Mouse (Mus musculus) adrenal gland, postnatal 4 days (tissue): Measurements from ENCODE around the gene Pdik1l. TPM values are rescaled to one million over a fixed set of nuclear protein-coding genes. Genes with fewer than 3 reads are reported as not detected.

Experiments
- DNase-seq, 2 experiments: peaks; one replicate each; pipeline ENCODE4 v3.0.0; 2021 to 2022; ENCODE audit warnings: low spot score in 2 of 2, mixed read lengths in 2 of 2
- total RNA-seq, 2 experiments: library from RNA; stranded (reverse); gene quantifications; 2 replicates each; pipeline ENCODE4 v1.2.3; 2021

Pdik1l gene
- total RNA-seq, 2 experiments from 2014 or later: 23.2 to 24.5 TPM

DNA sequence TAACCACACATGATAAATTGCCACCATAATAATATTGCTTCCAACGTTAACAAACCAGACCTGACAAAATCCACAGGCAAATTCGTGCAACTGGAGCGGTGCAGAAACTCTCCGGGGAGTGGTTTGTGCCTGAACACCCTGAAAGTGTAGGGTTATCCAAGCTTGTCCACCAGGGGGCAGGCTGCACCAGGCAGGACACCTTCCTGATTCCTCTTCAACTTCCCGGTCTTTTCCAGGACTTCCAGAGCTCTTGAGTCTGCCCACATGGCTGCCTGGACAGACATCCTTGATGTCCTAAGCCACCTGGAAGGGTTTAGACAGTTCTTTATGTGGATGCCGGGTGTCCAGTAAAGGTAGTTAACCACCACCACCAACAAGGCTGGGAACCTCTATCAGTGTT, 24.5 kb downstream of the Pdik1l start:
- peak in 1 of 2 experiments; percentile 50 for DNase-seq

DNA sequence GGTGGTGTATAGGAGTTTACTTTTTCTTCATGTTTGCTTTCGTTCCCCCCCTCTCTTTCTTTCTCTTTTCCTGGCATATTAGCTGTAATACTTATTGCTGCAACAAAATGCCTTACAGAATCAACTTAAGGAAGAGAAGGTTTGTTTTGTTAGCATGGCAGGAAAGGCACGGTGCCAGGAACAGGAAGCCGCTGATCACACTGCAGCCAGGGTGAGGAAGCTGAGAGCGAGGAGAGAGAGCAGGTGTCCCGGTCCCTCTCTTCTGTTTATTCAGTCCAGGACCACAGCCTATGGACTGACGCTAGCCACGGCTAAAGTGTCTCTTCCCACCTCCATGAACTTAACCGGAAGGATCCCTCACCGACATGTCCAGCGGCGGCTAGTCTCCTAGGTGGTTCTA, 29.3 kb downstream of the Pdik1l start:
- no peak for DNase-seq

DNA sequence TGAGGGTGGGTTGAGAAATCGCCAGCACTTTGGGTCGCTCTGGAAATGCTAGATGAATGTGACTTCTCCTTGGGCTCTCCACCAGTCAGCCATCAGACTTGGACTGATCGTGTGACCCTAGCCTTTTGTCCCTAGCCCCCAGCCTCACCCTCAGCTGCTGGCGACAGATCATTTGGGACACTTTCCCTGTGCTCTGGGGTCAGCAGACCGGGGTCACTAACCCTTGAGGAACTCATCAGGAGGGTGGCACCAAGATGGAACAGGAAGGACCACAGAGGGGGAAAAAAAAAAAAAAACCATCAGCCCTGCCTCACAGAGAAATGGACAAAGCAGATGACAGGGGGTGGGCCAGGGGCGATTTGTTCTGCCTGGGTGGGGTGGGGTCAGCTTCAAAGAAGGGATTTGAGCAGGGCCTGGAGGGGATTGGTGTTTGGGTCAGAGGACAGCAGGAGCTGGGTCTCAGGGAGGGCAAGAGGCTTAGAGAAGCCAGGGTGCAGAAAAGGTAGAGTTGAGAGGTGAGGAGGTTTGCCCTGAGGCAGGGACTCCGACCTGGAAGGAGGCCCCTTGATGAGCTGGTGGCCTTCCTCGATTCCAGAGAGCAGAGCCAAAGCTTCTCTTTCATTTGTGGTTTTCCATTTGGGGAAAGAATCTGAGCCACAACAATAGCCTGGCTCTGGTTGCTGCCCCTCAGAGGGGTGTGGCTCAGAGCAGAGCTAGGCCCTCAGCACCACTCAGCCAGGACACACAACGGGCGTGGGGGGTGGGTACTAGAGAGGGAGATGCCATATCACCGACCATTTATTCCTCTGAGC, 30.3 kb downstream of the Pdik1l start:
- DNase-seq: no peak

DNA sequence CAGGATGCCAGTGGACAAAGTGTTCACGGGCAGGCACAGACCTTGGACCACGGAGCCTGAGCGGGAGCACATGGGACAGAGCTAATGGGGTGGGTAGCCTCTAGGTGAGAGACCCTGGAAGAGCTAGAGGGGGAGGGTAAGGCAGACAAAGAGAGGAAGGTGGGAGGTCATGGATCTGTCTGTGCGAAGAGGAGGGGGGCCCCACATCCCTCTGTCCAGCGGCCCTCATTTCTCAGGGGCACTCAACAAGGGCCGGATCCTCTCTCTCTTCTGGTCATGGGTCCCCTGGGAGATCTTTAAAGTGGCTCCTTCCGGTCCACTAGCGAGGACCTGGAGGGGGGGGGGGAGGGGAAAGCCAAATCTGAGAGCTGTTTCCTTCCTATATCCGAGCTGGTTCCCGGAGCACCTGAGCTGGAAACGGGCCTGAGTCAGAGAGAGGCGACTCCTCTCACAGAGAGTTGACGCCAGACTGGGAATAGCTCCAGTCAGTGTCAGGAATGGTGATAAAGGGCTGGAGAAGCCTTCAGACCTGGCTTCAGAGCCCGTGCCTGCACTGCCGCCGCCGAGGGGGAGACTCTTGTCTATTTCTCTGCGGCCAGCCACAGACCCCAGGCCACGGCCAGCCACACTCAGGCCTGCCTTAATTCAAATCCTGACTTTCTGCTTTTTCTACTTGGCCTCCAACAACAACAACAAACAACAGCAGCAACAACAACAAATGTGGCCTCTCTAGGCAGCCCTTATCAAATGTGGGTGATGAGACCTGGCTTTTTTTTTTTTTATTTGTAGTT, 31.1 kb downstream of the Pdik1l start:
- DNase-seq: no peak

DNA sequence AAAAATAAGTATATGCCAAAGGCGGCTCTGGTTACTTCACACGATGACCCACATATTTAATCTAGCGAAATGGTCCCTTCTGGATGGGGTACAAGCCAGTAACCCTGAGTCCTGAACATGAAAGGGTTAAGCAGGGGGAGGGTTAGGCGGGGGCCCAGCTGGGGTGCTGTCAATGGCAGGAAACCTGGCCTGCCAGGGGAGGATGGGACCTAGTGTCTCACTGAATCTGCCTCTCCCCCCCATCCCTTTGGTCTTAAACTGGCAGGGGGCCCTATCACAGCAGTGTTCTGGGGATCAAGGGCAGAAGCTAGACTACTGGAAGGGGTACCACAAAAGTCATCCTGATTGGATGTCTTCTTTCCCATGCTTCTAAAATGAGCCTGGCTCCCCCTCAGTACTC, 31.8 kb downstream of the Pdik1l start:
- no peak for DNase-seq

DNA sequence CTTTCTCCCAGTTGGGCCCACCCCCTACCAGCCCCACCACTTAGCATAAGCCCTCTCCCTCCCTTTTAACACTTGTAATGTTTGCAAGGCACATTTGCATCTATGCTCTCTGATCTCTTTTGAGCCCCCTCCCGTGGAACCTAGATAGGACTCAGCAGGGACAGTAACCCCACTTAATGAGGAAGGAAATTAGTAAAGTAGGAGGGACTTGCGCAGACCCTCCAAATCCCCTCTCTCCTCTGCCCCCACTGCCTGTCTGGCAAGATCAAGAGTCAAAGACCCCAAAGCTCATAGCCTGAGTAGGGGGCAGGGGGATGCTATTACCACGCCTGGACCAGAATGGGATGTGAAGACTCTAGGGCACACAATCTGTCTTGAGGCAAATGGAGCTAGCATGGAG, 32.9 kb downstream of the Pdik1l start:
- DNase-seq: no peak

DNA sequence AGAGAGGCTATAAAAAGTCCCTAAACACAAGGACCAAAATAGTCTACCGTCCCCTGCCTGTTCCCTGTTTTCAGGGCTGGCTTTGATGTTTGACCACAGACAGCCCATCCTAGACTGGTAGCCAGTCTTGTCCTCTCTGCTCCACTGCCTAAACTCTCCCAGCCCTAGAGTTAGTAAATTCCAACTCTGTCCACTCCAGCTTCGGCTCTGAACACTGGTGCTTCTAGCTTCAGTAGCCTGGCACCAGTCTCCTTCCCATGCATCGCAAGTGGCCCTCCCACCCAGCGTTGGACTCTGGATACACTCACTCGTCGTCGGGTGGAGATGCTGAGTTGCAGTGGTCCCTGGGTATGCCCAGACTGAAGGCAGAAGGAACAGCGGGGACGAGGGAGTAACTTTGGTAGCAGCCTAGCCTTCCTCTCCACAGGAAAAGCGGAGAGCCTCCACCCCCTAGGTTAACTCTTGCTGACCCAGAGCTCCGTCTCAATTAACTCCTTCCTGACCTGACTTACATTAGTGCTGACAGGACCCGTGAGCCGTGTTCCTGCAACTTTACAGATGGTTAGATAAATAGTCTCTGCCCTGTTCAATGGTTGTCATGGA, 33.9 kb downstream of the Pdik1l start, which contains the start of gene Grrp1:
Gene Grrp1, minus strand, starts transcription at position 385 of the 603 bp plus-strand sequence.
- no peak for DNase-seq

DNA sequence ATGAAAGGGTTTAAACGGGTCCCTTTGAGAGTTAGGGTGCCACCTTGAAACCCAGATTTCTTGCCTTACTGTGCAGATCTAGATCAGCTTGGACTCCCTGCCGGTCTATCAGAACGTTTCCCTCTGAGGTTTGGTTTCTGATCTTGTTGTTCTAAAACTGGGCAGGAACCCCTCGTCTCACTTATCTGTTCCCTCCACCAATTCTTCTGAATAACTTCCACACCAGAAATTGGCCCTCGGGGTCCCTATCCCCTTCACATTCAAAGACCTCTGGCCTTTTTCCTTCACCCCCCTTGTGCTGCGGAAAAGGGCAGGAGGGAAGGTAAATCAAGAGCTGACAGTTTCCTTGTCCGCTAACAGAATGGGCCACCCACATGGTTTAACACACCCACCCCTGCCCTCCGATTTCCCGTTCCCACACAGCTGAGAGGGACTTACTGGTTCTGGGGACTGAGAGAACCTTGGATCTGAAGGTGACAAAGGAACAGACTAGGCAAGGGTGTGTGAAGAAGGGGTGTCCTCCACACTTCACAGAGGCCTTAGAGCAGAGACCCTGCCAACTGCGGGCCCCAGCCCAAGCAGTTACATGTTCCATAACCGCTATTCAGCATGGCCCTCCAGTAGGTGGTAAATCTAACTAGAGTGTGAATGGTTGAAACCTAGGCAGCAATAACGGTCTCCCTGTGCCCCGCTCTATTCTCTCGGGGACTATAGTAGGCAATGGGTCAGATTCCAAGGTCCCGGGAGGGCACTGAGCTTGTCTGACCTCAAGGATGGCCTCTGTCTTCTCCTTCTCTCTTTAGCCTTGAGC, 34.6 kb downstream of the Pdik1l start:
- DNase-seq: no peak

DNA sequence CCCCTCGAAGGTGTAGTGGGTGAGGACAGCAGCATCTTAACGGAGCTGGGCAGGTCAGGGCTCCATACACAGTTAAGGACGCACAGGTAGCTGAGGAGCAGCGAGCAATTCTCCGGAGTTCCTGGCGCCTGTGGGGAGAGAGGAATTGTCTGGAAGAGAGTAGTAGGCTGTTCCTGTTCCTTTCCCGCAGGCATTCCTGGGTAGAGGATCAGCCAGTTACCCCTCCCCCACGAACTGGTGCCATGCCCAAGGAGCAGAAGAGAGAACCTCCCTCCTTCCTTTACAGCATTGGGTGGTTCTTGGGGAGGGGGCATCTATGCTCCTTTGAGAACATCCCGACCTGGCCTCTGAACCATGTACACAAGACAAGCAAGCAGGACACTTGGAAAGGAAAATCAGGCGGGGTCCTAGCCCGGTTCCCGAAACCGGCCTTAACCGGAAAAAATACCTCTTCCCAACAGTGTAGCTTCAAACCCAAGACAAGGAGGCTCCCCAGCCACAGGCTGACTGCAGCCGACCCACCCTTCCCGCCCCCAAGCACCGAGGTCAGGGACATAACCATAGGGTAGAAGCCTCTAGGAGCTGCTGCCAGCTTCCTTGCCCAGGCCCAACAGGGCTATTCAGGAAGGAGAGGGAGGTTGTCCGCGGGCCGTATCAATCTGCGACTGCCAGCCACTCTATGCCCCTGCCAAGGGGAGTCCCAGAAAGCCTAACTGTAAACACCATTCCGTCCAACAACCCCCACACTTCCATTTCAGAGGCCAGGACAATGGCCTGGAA, 35.4 kb downstream of the Pdik1l start:
- DNase-seq: no peak

DNA sequence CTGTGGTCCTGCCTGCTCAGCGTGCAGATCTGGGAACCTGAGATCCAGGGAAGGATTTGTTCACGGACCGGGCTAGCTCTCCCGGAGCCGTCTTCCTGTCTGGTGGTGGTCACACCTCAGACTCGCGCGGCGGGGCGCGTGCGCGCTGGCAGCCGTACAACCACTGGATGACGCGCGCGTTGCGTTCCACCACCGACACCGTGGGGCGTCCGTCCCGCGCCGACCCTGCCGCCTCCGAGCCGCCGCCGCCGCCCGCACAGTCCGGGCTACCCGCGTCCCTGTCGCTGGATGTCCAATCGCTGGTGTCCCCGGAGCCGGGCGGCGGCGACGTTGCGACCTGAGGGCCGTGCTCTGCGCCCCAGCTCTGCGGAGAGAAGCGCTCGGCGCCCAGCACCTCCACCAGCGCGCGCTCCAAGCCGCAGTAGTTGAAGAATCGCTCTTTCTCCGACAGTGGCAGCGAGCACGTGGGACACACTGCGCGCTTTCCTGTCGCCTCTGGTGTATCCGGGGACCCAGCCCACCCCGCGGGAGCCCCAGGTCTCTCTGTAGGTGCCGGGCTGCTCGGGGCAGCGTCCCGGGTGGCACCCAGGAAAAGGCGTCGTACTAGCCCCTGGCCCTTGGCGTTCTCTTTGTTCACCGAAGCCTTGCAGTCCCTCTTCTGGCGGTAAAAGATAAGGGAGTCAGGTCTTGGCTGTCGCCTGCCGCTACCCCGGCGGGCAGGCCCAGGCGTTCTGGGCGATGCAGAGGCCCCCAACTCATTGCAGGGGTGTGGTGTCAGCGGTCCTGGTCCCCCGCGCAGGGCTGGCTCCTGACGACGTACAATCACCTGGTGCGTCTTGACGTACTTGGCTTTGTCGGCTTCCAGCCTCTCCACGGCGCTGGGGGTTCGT, 36.2 kb downstream of the Pdik1l start:
- DNase-seq: no peak

DNA sequence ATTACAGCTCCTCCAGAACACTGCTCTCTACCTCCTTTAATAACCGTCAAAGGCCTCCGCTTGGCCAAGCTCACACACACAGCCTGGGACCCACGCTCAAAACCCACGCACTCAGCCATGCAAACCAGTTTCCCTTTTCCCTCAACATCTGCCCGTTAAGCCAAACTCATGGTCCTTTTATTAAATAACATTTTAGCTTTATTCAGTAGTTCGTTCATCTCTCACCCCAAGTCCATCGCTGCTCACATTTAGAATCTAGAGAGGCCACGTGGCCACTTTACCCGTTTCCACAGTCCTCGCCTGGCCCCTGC, 36.8 kb downstream of the Pdik1l start:
- DNase-seq: no peak

DNA sequence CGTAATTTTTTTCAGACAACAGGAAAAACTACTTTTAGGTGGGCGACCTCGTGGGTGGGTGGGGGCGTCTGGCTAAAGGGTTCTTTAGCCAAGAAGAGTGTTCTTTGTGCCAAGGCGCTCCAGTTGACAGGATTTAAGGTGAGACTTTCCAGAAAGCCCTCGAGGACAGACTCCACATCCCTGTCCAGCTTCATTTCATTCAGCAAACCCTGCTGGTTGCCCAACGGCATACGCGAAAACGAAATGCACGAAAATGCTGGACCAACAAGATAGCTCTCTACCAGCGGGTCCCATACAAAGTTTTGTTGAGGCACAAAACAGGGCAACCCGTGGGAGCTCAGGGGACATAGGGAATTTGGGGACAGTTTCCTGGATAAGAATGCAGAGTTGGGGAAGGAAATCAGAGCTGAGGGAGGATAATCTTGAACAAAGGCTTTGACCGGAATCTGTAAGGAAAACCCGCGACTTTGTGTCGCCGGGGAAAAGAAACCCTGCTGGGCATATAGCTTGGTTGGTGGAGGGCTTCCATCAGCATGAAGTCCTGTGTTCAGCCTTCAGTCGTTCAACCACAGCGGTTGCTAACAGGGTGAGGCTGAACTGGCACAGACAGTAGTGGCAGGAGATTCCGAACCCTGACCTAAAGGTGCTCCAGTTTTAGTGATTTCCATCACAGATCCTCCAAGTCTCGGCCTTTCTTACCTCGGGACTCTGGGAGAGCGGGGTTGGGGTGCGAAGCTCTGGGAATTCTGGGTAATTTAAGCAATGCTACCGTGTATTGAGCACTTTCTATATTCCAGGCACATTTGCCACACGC, 37.4 kb downstream of the Pdik1l start:
- DNase-seq: no peak

DNA sequence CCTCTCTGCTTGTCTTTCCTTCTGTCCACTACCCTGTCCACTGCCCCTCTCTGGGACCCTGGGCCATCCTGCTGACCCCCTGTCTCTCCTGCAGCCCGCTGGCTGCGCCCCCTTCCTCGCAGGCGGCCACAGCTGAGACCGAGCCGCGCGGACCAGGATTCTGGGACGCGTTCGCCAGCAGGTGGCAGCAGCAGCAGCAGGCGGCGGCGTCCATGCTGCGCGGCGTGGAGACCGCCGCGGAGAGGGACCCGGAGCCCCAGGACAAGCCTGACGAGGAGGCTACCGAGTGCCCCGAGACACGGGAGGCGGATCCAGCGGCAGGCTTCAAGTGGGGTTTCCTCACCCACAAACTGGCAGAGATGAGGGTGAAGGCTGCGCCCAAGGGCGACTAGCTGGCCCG, 38.0 kb downstream of the Pdik1l start:
- DNase-seq: peak; percentile 46 to 55

DNA sequence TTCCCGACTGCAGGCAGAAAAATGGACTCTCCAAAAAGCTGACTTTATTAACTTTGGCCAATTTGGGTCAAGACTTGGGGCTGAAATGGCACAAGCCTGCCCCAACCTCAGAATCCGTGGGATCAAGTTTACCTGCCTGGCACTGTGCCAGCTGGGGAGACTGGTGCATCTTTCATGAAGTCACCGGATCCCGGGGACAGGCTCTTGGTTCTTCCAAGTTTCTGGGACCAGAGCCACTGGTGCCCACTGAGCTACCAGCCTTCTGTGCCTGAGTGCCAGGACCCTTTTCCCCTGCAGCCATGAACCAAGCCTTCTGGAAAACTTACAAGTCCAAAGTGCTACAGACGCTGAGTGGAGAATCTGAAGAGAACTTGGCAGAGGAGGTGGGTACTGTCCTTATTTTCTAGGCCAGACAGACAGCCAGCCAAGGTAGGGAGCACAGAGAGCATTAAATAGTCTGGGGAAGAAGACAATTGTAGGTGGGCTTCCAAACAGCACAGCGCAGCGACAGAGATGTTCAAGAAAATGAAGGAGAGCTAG, 40.9 kb downstream of the Pdik1l start, which contains the start of gene Gm30191:
Gene Gm30191, plus strand, starts transcription at position 217 of the 540 bp plus-strand sequence.
- no peak for DNase-seq

DNA sequence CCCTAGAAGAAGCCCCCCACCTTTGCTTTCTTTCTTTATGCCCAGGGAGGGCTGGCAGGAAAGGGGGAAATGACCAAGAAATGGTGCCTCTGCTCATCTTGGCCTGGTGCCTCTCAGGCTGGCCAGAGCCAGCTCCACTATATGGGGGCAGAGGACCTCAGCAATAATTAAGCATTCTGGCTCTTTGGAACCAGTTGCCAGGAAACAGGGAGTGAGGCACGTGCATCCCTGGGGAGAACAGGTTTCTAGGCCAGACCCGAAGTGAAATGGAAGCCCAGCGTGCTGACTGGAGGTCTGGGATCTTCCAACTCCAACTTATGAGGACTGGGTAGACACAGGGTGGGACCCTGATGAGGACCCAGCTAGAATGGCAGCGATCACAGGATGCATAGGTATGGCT, 41.4 kb downstream of the Pdik1l start:
- no peak for DNase-seq

DNA sequence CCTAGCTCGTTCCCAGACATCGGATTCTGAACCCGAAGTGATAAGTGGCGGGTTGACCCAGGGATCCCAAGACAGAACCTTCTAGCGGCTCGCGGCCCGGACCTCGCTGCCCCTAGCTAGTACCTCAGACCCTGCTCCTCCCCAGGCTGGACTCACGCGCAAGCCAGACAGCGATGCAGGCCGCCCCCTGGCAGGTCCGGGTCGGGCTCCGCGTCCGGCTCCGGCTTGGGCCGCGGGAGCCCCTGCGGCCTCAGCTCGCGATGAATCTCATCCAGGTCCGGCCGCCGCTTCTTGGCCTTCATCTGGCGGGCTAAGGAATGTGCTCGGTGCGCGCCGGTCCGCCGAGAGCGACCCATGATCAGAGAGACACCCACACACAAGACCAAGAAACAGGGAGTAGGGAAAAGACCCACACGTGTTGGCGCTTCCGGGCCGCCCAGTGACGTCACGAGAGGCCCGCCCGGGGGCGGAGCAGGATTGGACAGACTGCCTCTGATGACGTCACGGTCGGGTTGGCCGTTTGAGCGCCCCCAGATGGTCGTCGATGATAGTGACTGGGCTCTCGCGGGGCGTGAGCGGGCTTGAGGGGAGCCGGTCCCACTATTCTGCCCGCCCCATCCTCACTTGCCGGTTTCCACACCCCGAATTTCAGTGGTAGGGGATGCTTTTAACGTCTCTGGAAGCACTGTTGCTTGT, 42.4 kb downstream of the Pdik1l start, which contains the start of gene Zfp593:
Gene Zfp593, minus strand, starts transcription at position 445 of the 696 bp plus-strand sequence.
- peak; percentile 87 to 91 for DNase-seq

DNA sequence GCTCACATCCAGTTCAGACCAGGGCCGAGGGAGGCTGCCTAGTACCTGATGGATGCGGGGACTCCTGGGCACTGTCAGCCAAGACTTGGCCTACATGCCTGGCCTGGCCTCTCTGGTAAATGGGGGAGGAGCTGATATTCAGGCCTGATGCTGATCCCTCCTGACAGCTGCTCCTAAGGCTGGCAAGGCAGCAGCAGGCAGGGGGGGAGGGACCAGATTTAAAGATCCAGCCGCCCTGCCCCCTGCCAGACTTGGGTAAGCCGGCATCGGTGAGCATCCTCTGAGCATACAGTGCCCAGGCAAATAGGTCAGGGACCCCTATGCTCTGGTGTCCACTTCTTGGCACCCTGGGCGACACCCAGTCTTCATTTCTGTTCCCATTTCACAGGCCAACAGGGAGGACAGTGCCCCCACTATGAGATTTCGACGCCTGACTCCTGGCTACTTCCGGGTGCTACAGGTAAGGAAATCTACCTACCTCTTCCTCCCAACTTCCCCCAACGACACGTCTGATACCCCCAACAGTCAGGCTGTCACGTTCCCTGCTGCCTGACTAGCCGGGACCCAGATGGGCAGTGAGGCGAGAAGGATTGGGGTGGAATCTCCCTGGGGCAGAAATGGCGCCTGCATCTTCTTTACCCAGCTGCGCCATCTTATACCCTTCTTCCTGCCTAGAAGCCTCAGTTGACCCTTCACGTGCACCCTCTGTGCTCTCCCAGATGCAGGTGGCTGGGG, 44.0 kb downstream of the Pdik1l start, which contains the start of gene E130218I03Rik:
Gene E130218I03Rik, plus strand, starts transcription at position 147 of the 735 bp plus-strand sequence.
- no peak for DNase-seq
